Mouse (Mus musculus): Measurements from ENCODE around the gene Cela1. TPM values are rescaled to one million over a fixed set of nuclear protein-coding genes. Genes with fewer than 3 reads are reported as not detected.

Gene Cela1
- polyA plus RNA-seq, 1 experiment: 3.4 TPM

GRCm38 (mm10) chr15:100686989-100687388, 732 bp downstream of the Cela1 start:
- TF ChIP-seq POLR2A (IDR thresholded peaks at IDR 0.05; ENCODE audit: low read depth, low read length) (0 out of 2 replicates have a peak, but pooled peaks have one; percentile 18), CTCF (IDR thresholded peaks at IDR 0.05; ENCODE audit: borderline replicate concordance, insufficient read depth, low read length) (no peak)
- H3K4me1 ChIP-seq (ENCODE audit: control insufficient read depth, insufficient read depth, low read length): peaks cover 8% of the 10 kb centered on the region; the same call in 1 of the 2 replicates
- no peak overlapping the region for H3K4me3 ChIP-seq (ENCODE audit: insufficient read depth, low read length)
- no peak overlapping the region for H3K27ac ChIP-seq (ENCODE audit: insufficient read depth, low read length)

- H3K4me1 ChIP-seq (ENCODE audit: control insufficient read depth, insufficient read depth, low read length): peaks cover 8% of the 10 kb centered on the region; the same call in 1 of the 2 replicates
Observed at GRCm38 (mm10) chr15:100686434-100686833, 1.3 kb downstream of the Cela1 start.

DNA sequence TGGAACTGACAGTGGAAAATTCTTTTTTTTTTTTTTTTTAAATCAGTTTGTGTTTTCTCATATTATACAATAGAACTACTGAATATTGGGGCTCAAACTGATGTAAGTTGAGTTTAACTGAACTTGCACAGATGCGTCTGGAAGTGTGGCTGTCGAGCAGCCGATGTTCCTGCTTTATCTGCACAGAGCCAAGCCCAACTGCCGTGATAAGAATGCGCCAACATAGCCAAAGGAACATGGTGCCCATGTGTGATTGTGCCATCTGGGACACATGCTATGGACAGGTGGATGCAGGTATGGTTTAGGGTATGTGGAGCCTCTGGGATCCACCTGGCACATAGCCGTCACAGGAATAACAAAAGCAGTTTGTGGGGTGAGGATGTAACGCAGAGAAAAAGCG, 1.9 kb downstream of the Cela1 start:
- Histone ChIP-seq H3K4me3 (ENCODE audit: insufficient read depth, low read length) (no peak overlapping the region), H3K4me1 (ENCODE audit: control insufficient read depth, insufficient read depth, low read length) (peaks cover 8% of the 10 kb centered on the region; the same call in 1 of the 2 replicates)
- TF ChIP-seq POLR2A (IDR thresholded peaks at IDR 0.05; ENCODE audit: low read depth, low read length): no peak
- no peak for TF ChIP-seq CTCF (IDR thresholded peaks at IDR 0.05; ENCODE audit: borderline replicate concordance, insufficient read depth, low read length)

More at GRCm38 (mm10) chr15:100686434-100686833, 1.3 kb downstream of the Cela1 start:
- no peak overlapping the region for H3K27ac ChIP-seq (ENCODE audit: insufficient read depth, low read length)
- no peak overlapping the region for H3K4me3 ChIP-seq (ENCODE audit: insufficient read depth, low read length)
- TF ChIP-seq POLR2A (IDR thresholded peaks at IDR 0.05; ENCODE audit: low read depth, low read length) (no peak), CTCF (IDR thresholded peaks at IDR 0.05; ENCODE audit: borderline replicate concordance, insufficient read depth, low read length) (no peak)

GRCm38 (mm10) chr15:100685255-100685654, 2.5 kb downstream of the Cela1 start:
- TF ChIP-seq POLR2A (IDR thresholded peaks at IDR 0.05; ENCODE audit: low read depth, low read length) (no peak), CTCF (IDR thresholded peaks at IDR 0.05; ENCODE audit: borderline replicate concordance, insufficient read depth, low read length) (no peak)
- H3K27ac ChIP-seq (ENCODE audit: insufficient read depth, low read length): no peak overlapping the region
- H3K4me1 ChIP-seq (ENCODE audit: control insufficient read depth, insufficient read depth, low read length): peaks cover 8% of the 10 kb centered on the region; the same call in 1 of the 2 replicates
- H3K4me3 ChIP-seq (ENCODE audit: insufficient read depth, low read length): no peak overlapping the region

More for the DNA sequence above, 1.9 kb downstream of the Cela1 start:
- no peak overlapping the region for H3K27ac ChIP-seq (ENCODE audit: insufficient read depth, low read length)

- Histone ChIP-seq H3K4me3 (ENCODE audit: insufficient read depth, low read length) (no peak overlapping the region), H3K4me1 (ENCODE audit: control insufficient read depth, insufficient read depth, low read length) (peaks cover 8% of the 10 kb centered on the region; the same call in 1 of the 2 replicates), H3K27ac (ENCODE audit: insufficient read depth, low read length) (no peak overlapping the region)
- TF ChIP-seq CTCF (IDR thresholded peaks at IDR 0.05; ENCODE audit: borderline replicate concordance, insufficient read depth, low read length) (no peak), POLR2A (IDR thresholded peaks at IDR 0.05; ENCODE audit: low read depth, low read length) (no peak)
Observed at GRCm38 (mm10) chr15:100684450-100684849, 3.3 kb downstream of the Cela1 start.

DNA sequence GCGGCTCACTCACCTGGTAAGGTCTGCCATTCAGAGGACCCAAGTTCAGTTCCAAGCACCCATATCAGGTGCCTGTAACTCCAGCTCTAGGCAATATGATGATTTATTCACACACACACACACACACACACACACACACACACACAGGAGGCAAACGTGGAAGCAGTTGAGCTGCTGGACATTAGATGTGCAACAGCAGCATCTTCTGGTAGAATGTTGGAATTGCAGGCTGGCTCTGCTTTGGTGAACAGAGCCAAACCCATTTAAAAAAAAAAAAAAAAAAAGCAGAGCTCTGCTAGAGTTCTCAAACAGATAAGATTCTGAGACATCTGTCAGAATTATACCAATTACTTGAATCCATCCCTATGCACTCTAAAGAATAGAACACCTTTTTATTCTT, 4.7 kb downstream of the Cela1 start:
- TF ChIP-seq CTCF (IDR thresholded peaks at IDR 0.05; ENCODE audit: borderline replicate concordance, insufficient read depth, low read length): peak; percentile 83; the same call in 1 of the 2 replicates
- TF ChIP-seq POLR2A (IDR thresholded peaks at IDR 0.05; ENCODE audit: low read depth, low read length): no peak
- no peak overlapping the region for H3K4me3 ChIP-seq (ENCODE audit: insufficient read depth, low read length)
- peaks cover 8% of the 10 kb centered on the region; the same call in 1 of the 2 replicates for H3K4me1 ChIP-seq (ENCODE audit: control insufficient read depth, insufficient read depth, low read length)
- no peak overlapping the region for H3K27ac ChIP-seq (ENCODE audit: insufficient read depth, low read length)

- Histone ChIP-seq H3K4me1 (ENCODE audit: control insufficient read depth, insufficient read depth, low read length) (peaks cover 2% of the 10 kb centered on the region; the same call in 1 of the 2 replicates), H3K4me3 (ENCODE audit: insufficient read depth, low read length) (no peak overlapping the region), H3K27ac (ENCODE audit: insufficient read depth, low read length) (no peak overlapping the region)
- TF ChIP-seq CTCF (IDR thresholded peaks at IDR 0.05; ENCODE audit: borderline replicate concordance, insufficient read depth, low read length) (no peak), POLR2A (IDR thresholded peaks at IDR 0.05; ENCODE audit: low read depth, low read length) (no peak)
Observed at GRCm38 (mm10) chr15:100681770-100682169, 6.0 kb downstream of the Cela1 start.

DNA sequence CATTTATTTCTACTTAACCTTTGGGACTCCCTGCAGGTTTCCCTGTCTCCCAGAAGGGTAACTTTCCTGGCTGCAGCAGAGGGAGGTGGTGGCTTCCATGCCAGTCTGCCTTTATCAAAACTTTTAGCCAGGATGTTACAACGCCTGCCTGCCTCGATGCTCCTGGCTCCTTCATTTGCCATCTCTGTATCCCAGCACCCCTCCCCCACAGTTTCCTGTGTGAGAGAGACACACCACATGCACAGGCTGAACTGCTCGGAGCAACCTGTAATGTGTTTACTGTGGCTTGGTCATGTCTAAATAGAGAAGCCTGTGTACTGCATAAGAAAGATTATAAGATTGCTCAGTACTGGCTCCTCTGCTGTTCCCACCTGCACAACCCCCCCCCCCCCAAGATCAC, 7.3 kb downstream of the Cela1 start:
- Histone ChIP-seq H3K4me1 (ENCODE audit: control insufficient read depth, insufficient read depth, low read length) (no peaks in the 10 kb centered on the region), H3K27ac (ENCODE audit: insufficient read depth, low read length) (no peak overlapping the region), H3K4me3 (ENCODE audit: insufficient read depth, low read length) (no peak overlapping the region)
- no peak for TF ChIP-seq POLR2A (IDR thresholded peaks at IDR 0.05; ENCODE audit: low read depth, low read length)
- TF ChIP-seq CTCF (IDR thresholded peaks at IDR 0.05; ENCODE audit: borderline replicate concordance, insufficient read depth, low read length): no peak

- TF ChIP-seq POLR2A (IDR thresholded peaks at IDR 0.05; ENCODE audit: low read depth, low read length) (no peak), CTCF (IDR thresholded peaks at IDR 0.05; ENCODE audit: borderline replicate concordance, insufficient read depth, low read length) (no peak)
- H3K4me1 ChIP-seq (ENCODE audit: control insufficient read depth, insufficient read depth, low read length): no peaks in the 10 kb centered on the region
- H3K4me3 ChIP-seq (ENCODE audit: insufficient read depth, low read length): no peak overlapping the region
- no peak overlapping the region for H3K27ac ChIP-seq (ENCODE audit: insufficient read depth, low read length)
Observed at GRCm38 (mm10) chr15:100679005-100679404, 8.7 kb downstream of the Cela1 start.

DNA sequence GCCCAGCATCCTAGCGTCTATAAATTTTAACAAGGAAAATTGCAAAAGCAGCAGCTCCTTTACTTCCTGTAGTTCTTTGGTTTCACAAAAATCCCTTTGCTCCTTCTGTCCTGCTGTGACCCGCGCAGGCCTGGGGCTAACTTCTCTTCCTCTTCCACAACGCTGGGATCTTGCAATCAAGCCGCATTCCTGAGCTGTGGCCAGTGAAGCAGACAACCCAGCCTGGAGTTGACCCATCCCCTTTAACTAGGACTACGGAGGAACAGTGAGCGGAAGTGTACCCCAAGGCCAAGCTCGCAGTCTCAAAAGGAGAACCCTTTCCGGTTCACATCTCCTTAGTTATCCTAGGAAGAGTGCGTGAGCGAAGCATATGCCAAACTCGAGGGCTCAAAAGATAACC, 9.1 kb downstream of the Cela1 start:
- TF ChIP-seq POLR2A (IDR thresholded peaks at IDR 0.05; ENCODE audit: low read depth, low read length): no peak
- no peak for TF ChIP-seq CTCF (IDR thresholded peaks at IDR 0.05; ENCODE audit: borderline replicate concordance, insufficient read depth, low read length)
- no peak overlapping the region for H3K4me3 ChIP-seq (ENCODE audit: insufficient read depth, low read length)
- no peaks in the 10 kb centered on the region for H3K4me1 ChIP-seq (ENCODE audit: control insufficient read depth, insufficient read depth, low read length)
- no peak overlapping the region for H3K27ac ChIP-seq (ENCODE audit: insufficient read depth, low read length)

All from embryonic fibroblast, embryonic 13.5 days (primary cell).